Mouse (Mus musculus) olfactory bulb, adult 2 months (tissue): Measurements from ENCODE around the gene Col23a1.

ENCODE experiments used
- CTCF ChIP-seq: fragments of 200-500 bp; IDR thresholded peaks from 2 replicates; pipeline ENCODE4 v1.5.1; 2012; ENCODE audit warnings: low read depth, mild to moderate bottlenecking, low read length, moderate library complexity; ENCODE audit not compliant: insufficient read depth
- POLR2A ChIP-seq: fragments of 200-500 bp; IDR thresholded peaks from 2 replicates; pipeline ENCODE4 v1.6.1; 2012; ENCODE audit warnings: mild to moderate bottlenecking, low read depth, low read length, moderate library complexity; ENCODE audit not compliant: insufficient read depth

DNA sequence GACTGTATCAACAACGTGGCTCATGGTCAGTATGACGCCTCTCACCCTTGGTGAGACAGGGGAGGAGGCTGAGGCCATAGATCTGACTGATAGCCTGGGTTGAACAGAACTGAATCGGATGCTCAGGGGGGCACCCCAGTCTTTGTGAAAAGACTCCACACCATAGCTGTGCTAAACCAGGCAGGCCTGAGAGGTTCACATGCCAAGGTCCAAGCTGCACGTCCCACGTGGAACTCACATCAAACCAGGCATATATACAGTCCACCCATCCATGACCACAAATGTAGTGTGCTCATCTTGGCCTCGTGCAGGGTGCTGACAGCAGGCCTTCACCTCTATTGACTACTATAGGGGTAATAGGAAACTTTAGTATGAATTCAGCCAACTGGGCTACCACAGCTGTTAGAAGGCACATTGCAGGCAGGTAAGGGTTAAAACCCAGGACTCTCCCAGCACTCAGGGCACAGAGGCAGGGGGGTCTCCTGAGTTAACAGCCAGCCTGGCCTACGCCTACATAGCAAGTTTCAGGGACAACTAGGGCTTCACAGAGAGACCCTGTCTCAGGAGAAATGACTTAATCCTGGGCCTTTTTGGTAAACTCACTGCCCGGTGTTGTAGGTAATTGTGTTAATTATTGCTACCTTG is 296.0 kb downstream of the Col23a1 start:
- TF ChIP-seq CTCF: no peak
- TF ChIP-seq POLR2A: no peak
